8 mouse cellular contexts compared by ENCODE assay signal in the genomic region with DNA sequence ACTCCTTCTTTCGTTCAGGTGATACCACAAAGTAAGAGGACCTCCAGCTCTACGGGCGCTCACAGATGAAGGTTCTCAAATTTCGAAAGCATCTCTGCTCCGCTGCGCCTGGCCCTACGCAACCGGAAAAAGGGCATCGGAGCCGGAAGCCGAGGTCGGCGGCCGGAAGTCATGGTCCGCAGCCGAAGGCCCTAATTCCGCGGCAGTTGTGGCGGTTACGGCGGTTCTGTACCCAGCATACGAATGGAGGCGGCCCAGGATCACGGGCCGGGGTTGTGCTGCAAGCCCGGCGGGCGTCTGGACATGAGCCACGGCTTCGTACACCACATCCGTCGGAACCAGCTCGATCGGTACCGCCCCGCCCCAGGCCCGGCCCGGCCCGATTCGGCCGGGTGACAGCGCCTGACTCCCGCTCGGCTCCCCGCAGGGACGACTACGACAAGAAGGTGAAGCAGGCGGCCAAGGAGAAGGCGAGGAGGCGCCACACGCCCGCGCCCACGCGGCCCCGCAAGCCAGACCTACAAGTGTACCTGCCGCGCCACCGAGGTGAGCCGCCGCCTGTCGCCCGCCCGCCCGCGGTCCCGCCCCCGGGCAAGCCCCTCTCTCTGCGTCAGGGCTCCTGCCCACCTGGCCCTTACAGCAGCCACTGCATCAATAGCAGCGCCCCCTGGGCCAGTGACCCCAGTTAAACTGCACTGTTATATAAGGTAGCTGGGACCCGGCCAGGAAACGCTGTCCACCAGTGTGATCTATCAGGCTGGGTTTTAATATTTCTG. TPM values are rescaled to one million over a fixed set of nuclear protein-coding genes. Genes with fewer than 3 reads are reported as not detected.
DNase-seq lines count a peak whose midpoint lies in the region; ATAC-seq lines count a peak whose summit lies in the region.

A gene (plus strand): TSS at position 152 of the 776 bp plus-strand sequence.

- peak; percentile 82 for DNase-seq in MN1 (ENCODE audit: low spot score)
- DNase-seq in cerebellum, adult 8-10 months: peak; percentile 75
- peak; percentile 74 for DNase-seq in forelimb bud, embryonic 11.5 days (ENCODE audit: low read depth, low spot score)
- peak; percentile 65 to 76 for DNase-seq in layer of hippocampus, postnatal 10 days (ENCODE audit: low spot score in 2 of 2)
- peak; percentile 76 for DNase-seq in lung, postnatal 14 days
- DNase-seq in retina, postnatal 1 day: peak; percentile 81
- DNase-seq in thymus, postnatal 4 days: peak; percentile 84

- peak; percentile 43 to 54 for ATAC-seq in hematopoietic stem cell, adult 5-6 weeks (replicated peaks in 1 of 2; ENCODE audit: insufficient read depth in 1 of 2, low FRiP score in 2 of 2, low TSS enrichment in 1 of 2, low read depth in 1 of 2, poor library complexity in 2 of 2, severe bottlenecking in 2 of 2)

RNA-seq across cellular contexts. Expression of the gene that starts here (rescaled TPM):
- total RNA-seq in hematopoietic stem cell, adult 5-6 weeks (2017): 23.4 and 24.6 TPM in 2 replicates
- 10 to 100 TPM; 13.3 to 15.9 TPM for total RNA-seq in layer of hippocampus, postnatal 10 days (2021)

Comparison
In these comparisons a context has a peak if more than half of its experiments do, and no peak if none do; other contexts are left out.
1. Peak in every context shown above with its lines: DNase-seq and ATAC-seq.